ENCODE assay signal across 22 mouse cellular contexts in the genomic region with DNA sequence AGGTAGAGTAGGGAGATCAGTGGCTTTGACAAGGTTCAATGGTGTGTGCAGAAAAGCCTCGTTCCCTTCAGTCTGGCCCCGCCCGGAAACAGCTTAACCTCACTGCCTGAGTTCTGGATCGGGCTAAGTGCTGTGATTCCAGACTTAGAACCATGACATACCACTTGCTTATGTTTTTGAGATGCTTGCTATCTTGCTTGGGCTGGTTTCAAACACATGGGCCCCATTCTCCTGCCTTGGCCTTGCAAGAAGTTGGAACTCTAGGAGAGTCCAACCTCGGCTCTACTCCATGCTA. TPM values are rescaled to one million over a fixed set of nuclear protein-coding genes. Genes with fewer than 3 reads are reported as not detected.
DNase-seq lines count a peak whose midpoint lies in the region; ATAC-seq and TF ChIP-seq lines count a peak whose summit lies in the region.
"Had no signal": no experiment of that assay in that cellular context is flagged by ENCODE, and none has a peak within 500 bp of the region (broad histone marks: within the 10 kb centered on the region; RNA-seq: fewer than 3 reads in every experiment).

No protein-coding gene starts in this region.

- intact Hi-C loops in heart, adult 2 months (cut with DNase I), result loop anchor here (2.0 to 5.0 kb wide), 6 partner anchors 81 to 366 kb away; a partner anchor contains a TSS

- H3K36me3 ChIP-seq in heart, adult 2 months (ENCODE audit: control insufficient read depth, insufficient read depth, low read length), result no peaks in the 10 kb centered on the region
- peaks cover 100% of the 10 kb centered on the region for H3K36me3 ChIP-seq in megakaryocyte, embryonic 14.5 days (replicated peaks; ENCODE audit: low read length)

- TF ChIP-seq CTCF in heart, adult 2 months (IDR thresholded peaks at IDR 0.05), result no peak

- H3K9ac ChIP-seq in heart, adult 2 months (ENCODE audit: low read depth, low read length), result no peak overlapping the region
- H3K9ac ChIP-seq: embryonic facial prominence, embryonic 15.5 days; forebrain, embryonic 12.5 days; limb, embryonic 12.5 days; lung, embryonic 15.5 days; midbrain, embryonic 13.5 days; stomach, embryonic 15.5 days had no signal

- TF ChIP-seq EP300 in heart, adult 2 months (IDR thresholded peaks at IDR 0.05; ENCODE audit: insufficient read depth, low read depth, low read length), result no peak

- H3K27ac ChIP-seq in heart, adult 2 months, result peak overlapping the region; percentile 19
- H3K27ac ChIP-seq: embryonic facial prominence, embryonic 10.5 days; embryonic facial prominence, embryonic 15.5 days; forebrain, embryonic 12.5 days; limb, embryonic 12.5 days; lung, embryonic 15.5 days; midbrain, embryonic 13.5 days; stomach, embryonic 15.5 days had no signal

- DNase-seq in heart, adult 2 months, result peak in 1 of 2 experiments; percentile 30
- DNase-seq in heart, adult 8-10 months (ENCODE audit: low spot score), result no peak
- DNase-seq in heart, postnatal 4 days, result peak; percentile 13
- no peak for DNase-seq in heart, adult 9 months (ENCODE audit: low spot score in 2 of 2)
- DNase-seq in right cerebral cortex, postnatal 36 days (ENCODE audit: low spot score in 2 of 2), result no peak
- DNase-seq: adrenal gland, postnatal 10 days; cerebellum, adult 8-10 months; cerebellum, postnatal 25 days; forebrain, postnatal 0 days; gastrocnemius, postnatal 14 days; kidney, adult 8-10 months; kidney, postnatal 10 days had no signal

- 45% methylated on average over 5 of the region's 5 CpGs for whole genome bisulfite sequencing in heart, adult 2 months

- H3K27me3 ChIP-seq in heart, adult 2 months (ENCODE audit: control insufficient read depth, insufficient read depth, low read length), result no peaks in the 10 kb centered on the region
- H3K27me3 ChIP-seq in megakaryocyte, embryonic 14.5 days (replicated peaks), result no peaks in the 10 kb centered on the region
- H3K27me3 ChIP-seq: embryonic facial prominence, embryonic 15.5 days; forebrain, embryonic 12.5 days; lung, embryonic 15.5 days; midbrain, embryonic 13.5 days; Patski; stomach, embryonic 15.5 days had no signal

- no peaks in the 10 kb centered on the region for H3K9me3 ChIP-seq in megakaryocyte, embryonic 14.5 days
- H3K9me3 ChIP-seq: embryonic facial prominence, embryonic 10.5 days; embryonic facial prominence, embryonic 15.5 days; forebrain, embryonic 12.5 days; limb, embryonic 12.5 days; lung, embryonic 15.5 days; midbrain, embryonic 13.5 days; stomach, embryonic 15.5 days had no signal

- peaks cover 2% of the 10 kb centered on the region; the same call in 1 of the 2 replicates for H3K4me1 ChIP-seq in heart, adult 2 months (ENCODE audit: control insufficient read depth, insufficient read depth, low read length)
- H3K4me1 ChIP-seq in megakaryocyte, embryonic 14.5 days, result peaks cover 100% of the 10 kb centered on the region

- no peaks in the 10 kb centered on the region for H3K79me2 ChIP-seq in heart, adult 2 months (replicated peaks; ENCODE audit: control insufficient read depth, insufficient read depth, low read length)

- TF ChIP-seq POLR2A in heart, adult 2 months (IDR thresholded peaks at IDR 0.05; ENCODE audit: insufficient read depth, low read depth, low read length), result no peak

- no peak for ATAC-seq in megakaryocyte, adult 5-6 weeks (ENCODE audit: poor library complexity, severe bottlenecking)

- no peak overlapping the region for H3K4me3 ChIP-seq in heart, adult 2 months
- H3K4me3 ChIP-seq in megakaryocyte, embryonic 14.5 days (replicated peaks), result peak overlapping the region; percentile 7
- H3K4me3 ChIP-seq: embryonic facial prominence, embryonic 10.5 days; embryonic facial prominence, embryonic 15.5 days; forebrain, embryonic 12.5 days; limb, embryonic 12.5 days; lung, embryonic 15.5 days; midbrain, embryonic 13.5 days; stomach, embryonic 15.5 days had no signal

RNA-seq across cellular contexts. Expression of a gene that starts 46.7 kb away (rescaled TPM):
- 10 to 100 TPM; 20.7 to 23.1 TPM for total RNA-seq in heart, adult 2 months (2021)
- 49.5 and 93.4 TPM in 2 replicates for polyA plus RNA-seq in heart, adult 2 months (2012; rRNA removed)
- 10 to 100 TPM; 15.9 to 19.3 (median 17.1) TPM for total RNA-seq in heart, adult 8-10 months (2022)
- 10 to 100 TPM; 51.8 to 56.0 TPM for total RNA-seq in heart, postnatal 4 days (2021)
- 29.7 and 38.1 TPM in 2 replicates for polyA plus RNA-seq in megakaryocyte, embryonic 14.5 days (2012; ENCODE audit: insufficient read depth, low replicate concordance)
- 218 and 231 TPM in 2 replicates for total RNA-seq in megakaryocyte, adult 5-6 weeks (2015)
- total RNA-seq in megakaryocyte, adult 5-6 weeks (2017), result 40.4 and 48.1 TPM in 2 replicates
